Mouse (Mus musculus) macrophage (primary cell): ENCODE results near the gene Btbd35f19. TPM values are rescaled to one million over a fixed set of nuclear protein-coding genes. Genes with fewer than 3 reads are reported as not detected.
"Not testable (repeated sequence)": the region's sequence is repeated elsewhere in the genome, so short reads cannot be mapped to it uniquely, and the experiment has no call there.

Experiments
- H3K27ac ChIP-seq: fragments of 350-480 bp; formaldehyde crosslinking; 2 replicates; pipeline ENCODE4 v1.9.0; 2021
- H3K36me3 ChIP-seq: fragments of 350-480 bp; formaldehyde crosslinking; 2 replicates; pipeline ENCODE4 v1.9.0; 2021; ENCODE audit errors: inconsistent target
- H3K4me3 ChIP-seq: fragments of 350-480 bp; formaldehyde crosslinking; 2 replicates; pipeline ENCODE4 v1.9.0; 2021; ENCODE audit errors: inconsistent target
- H3K79me2 ChIP-seq: fragments of 350-480 bp; formaldehyde crosslinking; 2 replicates; pipeline ENCODE4 v1.9.0; 2021; ENCODE audit errors: inconsistent target
- WGBS: methylation state at CpG from one replicate; pipeline ENCODE4 v1.1.7; 2026; ENCODE audit warnings: inconsistent platforms; ENCODE audit not compliant: missing documents; 5-methylcytosine and 5-hydroxymethylcytosine counted together
- polyA plus RNA-seq: library from polyadenylated mRNA; stranded (reverse); fragments of 250-400 nt; gene quantifications from 3 replicates; pipeline ENCODE4 v1.2.4, GENCODE M21; 2018; ENCODE audit warnings: inconsistent platforms
- total RNA-seq, 78 experiments: library from RNA; depleted of rRNA; stranded (reverse); fragments of 250-400 nt; gene quantifications; 1 replicate in 9 of 78; 2 replicates in 24 of 78; 3 replicates in 43 of 78; 4 replicates in 2 of 78; pipeline ENCODE4 v1.2.4; 2018; ENCODE audit warnings: inconsistent platforms in 56 of 78

Gene Btbd35f19
- not detected for total RNA-seq (2018; cell fraction: chromatin; rRNA removed)
- total RNA-seq (2018; cell fraction: cytosol; rRNA removed), result not detected
- not detected for total RNA-seq (2018; cell fraction: nucleus; rRNA removed)
- polyA plus RNA-seq, result not detected in 3 replicates

- no CpG with 5 or more reads among the region's 4 CpGs for WGBS
- H3K27ac ChIP-seq, H3K36me3 ChIP-seq, H3K4me3 ChIP-seq, H3K79me2 ChIP-seq: not testable (repeated sequence)
Measured at GRCm38 (mm10) chrX:31383818-31384217, at the start of gene Btbd35f19. Btbd35f19 (minus strand) TSS chrX:31383918.

- WGBS, result 100% methylated on average over 1 of the region's 4 CpGs
- not testable (repeated sequence) for H3K4me3 ChIP-seq, H3K36me3 ChIP-seq, H3K27ac ChIP-seq, H3K79me2 ChIP-seq
Measured at GRCm38 (mm10) chrX:31341924-31342323, 41.8 kb downstream of the Btbd35f19 start.

DNA sequence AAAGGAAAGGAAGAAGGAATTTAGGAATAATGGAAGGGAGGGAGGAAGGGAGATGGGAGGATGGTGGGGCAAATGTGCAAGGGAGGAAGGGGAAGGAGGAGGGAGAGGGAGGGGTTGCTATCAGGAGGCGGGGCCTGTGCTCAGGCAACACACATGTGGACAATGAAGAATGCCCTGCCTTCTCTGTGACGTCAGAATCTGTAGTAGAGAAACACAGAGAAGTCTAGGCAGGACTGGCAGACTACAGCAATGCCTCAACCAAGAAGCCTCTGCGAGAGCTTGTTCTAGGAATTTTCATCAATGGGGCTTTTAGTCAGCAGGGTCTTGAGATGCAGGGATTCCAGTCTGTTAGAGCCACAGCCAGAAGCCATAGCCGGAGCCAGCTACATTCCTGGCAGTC, 47.6 kb downstream of the Btbd35f19 start, which contains the start of gene Btbd35f26:
Gene Btbd35f26 (plus strand): TSS at position 301 of the 400 bp plus-strand sequence.
- H3K79me2 ChIP-seq, H3K27ac ChIP-seq, H3K4me3 ChIP-seq, H3K36me3 ChIP-seq: not testable (repeated sequence)
- WGBS, result no CpG with 5 or more reads among the region's 4 CpGs

Other genes with a start within 250 kb of the Btbd35f19 start
- not detected in 3 replicates for gene Spin2f, start 130.0 kb downstream of the Btbd35f19 start, polyA plus RNA-seq
- gene Btbd35f26, start 47.5 kb downstream of the Btbd35f19 start, polyA plus RNA-seq, result not detected in 3 replicates
- gene Gm21883, start 190.4 kb upstream of the Btbd35f19 start, polyA plus RNA-seq, result not detected in 3 replicates
- not detected in 3 replicates for gene Spin2e, start 235.0 kb upstream of the Btbd35f19 start, polyA plus RNA-seq